Mouse (Mus musculus): ENCODE data around the gene Scrt2.

GRCm38 (mm10) chr2:152139191-152139987 lies 58.1 kb downstream of the Scrt2 start:
- TF ChIP-seq POLR2A (IDR thresholded peaks at IDR 0.05; ENCODE audit: low read depth, low read length) (no peak), CTCF (IDR thresholded peaks at IDR 0.05; ENCODE audit: extremely low read depth, insufficient read length, insufficient replicate concordance, low read depth, low read length) (no peak)

Data from small intestine, adult 2 months (tissue).